14 mouse cellular contexts compared by ENCODE assay signal in genomic region chr13:46216954-46217838, GRCm38 (mm10). TPM values are rescaled to one million over a fixed set of nuclear protein-coding genes. Genes with fewer than 3 reads are reported as not detected.
DNase-seq lines count a peak whose midpoint lies in the region; ATAC-seq and TF ChIP-seq lines count a peak whose summit lies in the region.
"Had no signal": no experiment of that assay in that cellular context is flagged by ENCODE, and none has a peak within 500 bp of the region (broad histone marks: within the 10 kb centered on the region; RNA-seq: fewer than 3 reads in every experiment).

No protein-coding gene starts in this region.

- TF ChIP-seq EP300 in stomach, postnatal 0 days (optimal IDR thresholded peaks at IDR 0.05): no peak

- H3K4me3 ChIP-seq in stomach, embryonic 16.5 days (replicated peaks; ENCODE audit: low read length): no peak overlapping the region
- H3K4me3 ChIP-seq in stomach, postnatal 0 days (ENCODE audit: low read depth, low read length): no peak overlapping the region
- no peak overlapping the region for H3K4me3 ChIP-seq in hindbrain, embryonic 13.5 days
- H3K4me3 ChIP-seq: heart, embryonic 10.5 days had no signal

- H3K9me3 ChIP-seq in stomach, embryonic 16.5 days (replicated peaks; ENCODE audit: control insufficient read depth, low read length): no peaks in the 10 kb centered on the region
- H3K9me3 ChIP-seq in stomach, postnatal 0 days (ENCODE audit: control insufficient read depth, low read length): no peaks in the 10 kb centered on the region
- H3K9me3 ChIP-seq in hindbrain, embryonic 13.5 days: no peaks in the 10 kb centered on the region
- H3K9me3 ChIP-seq: heart, embryonic 10.5 days; lung, embryonic 15.5 days had no signal

- H3K9ac ChIP-seq in stomach, embryonic 16.5 days (ENCODE audit: low read length): no peak overlapping the region
- H3K9ac ChIP-seq in stomach, postnatal 0 days (ENCODE audit: low read length): no peak overlapping the region
- H3K9ac ChIP-seq in hindbrain, embryonic 13.5 days: no peak overlapping the region
- H3K9ac ChIP-seq: lung, embryonic 15.5 days had no signal

- no peak for ATAC-seq in stomach, embryonic 16.5 days (ENCODE audit: insufficient read depth, low FRiP score)
- no peak for ATAC-seq in stomach, postnatal 0 days (ENCODE audit: low FRiP score, low TSS enrichment)
- no peak for ATAC-seq in hindbrain, embryonic 13.5 days (ENCODE audit: low FRiP score)

- DNase-seq in heart, adult 11 months: peak; percentile 17
- DNase-seq in heart, adult 8-10 months (ENCODE audit: low spot score): no peak
- DNase-seq in stomach, postnatal 0 days (ENCODE audit: low spot score): no peak
- DNase-seq in retina, postnatal 1 day: peak; percentile 73
- DNase-seq in thymus, postnatal 0 days (ENCODE audit: low spot score): no peak
- no peak for DNase-seq in left cerebral cortex, postnatal 4 days
- DNase-seq: thymus, postnatal 36 days had no signal

- no peak overlapping the region for H3K27ac ChIP-seq in stomach, embryonic 16.5 days (ENCODE audit: low read length)
- H3K27ac ChIP-seq in stomach, postnatal 0 days (replicated peaks): no peak overlapping the region
- H3K27ac ChIP-seq in hindbrain, embryonic 13.5 days: peak overlapping the region; percentile 56
- H3K27ac ChIP-seq: heart, embryonic 10.5 days; lung, embryonic 15.5 days had no signal

- intact Hi-C loops in left cerebral cortex, postnatal 4 days (cut with DNase I): no loop called here

- no peaks in the 10 kb centered on the region for H3K36me3 ChIP-seq in stomach, embryonic 16.5 days (ENCODE audit: control insufficient read depth, insufficient read depth, low read length)
- no peaks in the 10 kb centered on the region for H3K36me3 ChIP-seq in stomach, postnatal 0 days (ENCODE audit: control insufficient read depth, insufficient read depth, low read length)
- no peaks in the 10 kb centered on the region for H3K36me3 ChIP-seq in hindbrain, embryonic 13.5 days
- H3K36me3 ChIP-seq: heart, embryonic 10.5 days; lung, embryonic 15.5 days had no signal

- H3K4me2 ChIP-seq in stomach, embryonic 16.5 days (ENCODE audit: low read depth, low read length): peak overlapping the region; percentile 44; the same call in 1 of the 2 replicates
- H3K4me2 ChIP-seq in stomach, postnatal 0 days (replicated peaks; ENCODE audit: low read depth): no peak overlapping the region; the same call in 1 of the 2 replicates
- peak overlapping the region; percentile 39 for H3K4me2 ChIP-seq in hindbrain, embryonic 13.5 days

- no peaks in the 10 kb centered on the region for H3K27me3 ChIP-seq in stomach, embryonic 16.5 days (ENCODE audit: control insufficient read depth, insufficient read depth, low read length)
- H3K27me3 ChIP-seq in stomach, postnatal 0 days (ENCODE audit: control insufficient read depth, insufficient read depth, low read length): no peaks in the 10 kb centered on the region
- no peaks in the 10 kb centered on the region for H3K27me3 ChIP-seq in hindbrain, embryonic 13.5 days
- H3K27me3 ChIP-seq: lung, embryonic 15.5 days had no signal

- no peak for TF ChIP-seq CTCF in stomach, postnatal 0 days (IDR thresholded peaks at IDR 0.05; ENCODE audit: low read depth)

- 75% methylated on average over 9 of the region's 9 CpGs for WGBS in stomach, embryonic 16.5 days
- 62% methylated on average over 9 of the region's 9 CpGs for WGBS in stomach, postnatal 0 days
- WGBS in hindbrain, embryonic 13.5 days: 59% methylated on average over 9 of the region's 9 CpGs

- no peaks in the 10 kb centered on the region for H3K4me1 ChIP-seq in stomach, embryonic 16.5 days (ENCODE audit: control insufficient read depth, insufficient read depth, low read length)
- H3K4me1 ChIP-seq in stomach, postnatal 0 days (replicated peaks; ENCODE audit: control insufficient read depth, insufficient read depth): no peaks in the 10 kb centered on the region
- peaks cover 26% of the 10 kb centered on the region for H3K4me1 ChIP-seq in hindbrain, embryonic 13.5 days (replicated peaks)

RNA-seq across cellular contexts. Expression of gene Stmnd1, which starts 56.3 kb away (rescaled TPM):
- under 1 TPM; 0.19 to 0.66 (median 0.22) TPM for total RNA-seq in heart, adult 8-10 months (2022)
- polyA plus RNA-seq in stomach, embryonic 16.5 days (2015; fragmentation: Nextera tagmentation; extraction: Ambion mirVana): 0.19 TPM in 1 of 2 replicates, not detected in the other
- 0.45 and 0.51 TPM in 2 replicates for polyA plus RNA-seq in stomach, postnatal 0 days (2015; fragmentation: Nextera tagmentation; extraction: Ambion mirVana)
- polyA plus RNA-seq in hindbrain, embryonic 13.5 days (2015; fragmentation: Nextera tagmentation; extraction: Ambion mirVana): not detected in 2 replicates
- polyA plus RNA-seq in thymus, postnatal 0 days (2015; fragmentation: Nextera tagmentation; extraction: Ambion mirVana): 0.33 TPM in 2 replicates
- total RNA-seq in left cerebral cortex, postnatal 4 days (2021): under 1 TPM in 1 of 2 experiments, not detected in 1; 0.26 TPM
- total RNA-seq: layer of hippocampus, adult 2 months; left cerebral cortex, postnatal 25 days; neutrophil, adult 5-6 weeks had no signal

Comparison
In these comparisons a context has a peak if more than half of its experiments do, and no peak if none do; other contexts are left out.
1. DNase-seq: peak in heart, adult 11 months (single experiment) and retina, postnatal 1 day (single experiment); none in heart, adult 8-10 months (single experiment), stomach, postnatal 0 days (single experiment), thymus, postnatal 0 days (single experiment) and left cerebral cortex, postnatal 4 days (single experiment).